Mouse (Mus musculus) neural tube, embryonic 15.5 days (tissue): Measurements from ENCODE around the gene Znrd1. TPM values are rescaled to one million over a fixed set of nuclear protein-coding genes. Genes with fewer than 3 reads are reported as not detected.

Experiments
- ATAC-seq: fragments of 200-750 bp; cut with Nextera tagmentation; 2 replicates; pipeline ENCODE4 v1.8.0; 2017; ENCODE audit warnings: mild to moderate bottlenecking, moderate TSS enrichment, moderate library complexity; ENCODE audit not compliant: low FRiP score
- H3K27ac ChIP-seq: fragments of 300-500 bp; sonication (generic); replicated peaks from 2 replicates; pipeline ENCODE4 v1.5.1; 2015; ENCODE audit warnings: mild to moderate bottlenecking, inconsistent platforms
- H3K27me3 ChIP-seq: fragments of 300-500 bp; sonication (generic); replicated peaks from 2 replicates; pipeline ENCODE4 v1.6.1; 2015; ENCODE audit warnings: inconsistent platforms
- H3K36me3 ChIP-seq: fragments of 300-500 bp; sonication (generic); 2 replicates; pipeline ENCODE4 v1.6.1; 2015; ENCODE audit warnings: inconsistent platforms
- H3K4me1 ChIP-seq: fragments of 300-500 bp; sonication (generic); 2 replicates; pipeline ENCODE4 v1.6.1; 2015; ENCODE audit warnings: inconsistent platforms
- H3K4me2 ChIP-seq: fragments of 300-500 bp; sonication (generic); 2 replicates; pipeline ENCODE4 v1.6.1; 2015; ENCODE audit warnings: inconsistent platforms, mild to moderate bottlenecking, moderate library complexity
- H3K4me3 ChIP-seq: fragments of 300-500 bp; sonication (generic); replicated peaks from 2 replicates; pipeline ENCODE4 v1.5.1; 2015; ENCODE audit warnings: mild to moderate bottlenecking, inconsistent platforms
- H3K9ac ChIP-seq: fragments of 300-500 bp; sonication (generic); replicated peaks from 2 replicates; pipeline ENCODE4 v1.6.1; 2015; ENCODE audit warnings: mild to moderate bottlenecking, inconsistent platforms
- H3K9me3 ChIP-seq: fragments of 300-500 bp; sonication (generic); replicated peaks from 2 replicates; pipeline ENCODE4 v1.6.1; 2016; ENCODE audit warnings: inconsistent platforms
- WGBS: fragments of 180-500 bp; shearing (Covaris S2); methylation state at CpG from one replicate; pipeline ENCODE4 v1.1.7; 2015; ENCODE audit warnings: mixed read lengths; 5-methylcytosine and 5-hydroxymethylcytosine counted together
- polyA plus RNA-seq: library from polyadenylated mRNA; unstranded; fragments of >200 nt; fragmentation: Nextera tagmentation; extraction: Ambion mirVana; gene quantifications from 2 replicates; pipeline ENCODE4 v1.2.1, GENCODE M21; 2015

Znrd1 gene
- polyA plus RNA-seq, 1 experiment from 2014 or later = 59.2 TPM

- Histone ChIP-seq H3K4me2 (no peak overlapping the region), H3K4me1 (no peaks in the 10 kb centered on the region), H3K9ac (no peak overlapping the region), H3K27me3 (no peaks in the 10 kb centered on the region), H3K36me3 (no peaks in the 10 kb centered on the region), H3K4me3 (no peak overlapping the region), H3K27ac (no peak overlapping the region), H3K9me3 (no peaks in the 10 kb centered on the region)
- no peak for ATAC-seq
- WGBS = 14% methylated on average over 9 of the region's 9 CpGs
Measured at GRCm38 (mm10) chr17:36915076-36915475, 43.3 kb downstream of the Znrd1 start.

GRCm38 (mm10) chr17:36914108-36914507 is 44.3 kb downstream of the Znrd1 start:
- 18% methylated on average over 2 of the region's 2 CpGs for WGBS
- H3K36me3 ChIP-seq = no peaks in the 10 kb centered on the region
- no peak overlapping the region for H3K4me2 ChIP-seq

GRCm38 (mm10) chr17:36912031-36912430 is 46.3 kb downstream of the Znrd1 start:
- H3K27me3 ChIP-seq = no peaks in the 10 kb centered on the region
- no peaks in the 10 kb centered on the region for H3K4me1 ChIP-seq
- H3K4me3 ChIP-seq = no peak overlapping the region
- 86% methylated on average over 2 of the region's 2 CpGs for WGBS
- ATAC-seq = no peak
- H3K9me3 ChIP-seq = no peaks in the 10 kb centered on the region
- H3K9ac ChIP-seq = no peak overlapping the region
- no peak overlapping the region for H3K27ac ChIP-seq
- H3K4me2 ChIP-seq = no peak overlapping the region
- H3K36me3 ChIP-seq = no peaks in the 10 kb centered on the region

More at GRCm38 (mm10) chr17:36914108-36914507, 44.3 kb downstream of the Znrd1 start:
- Histone ChIP-seq H3K27ac (no peak overlapping the region), H3K27me3 (no peaks in the 10 kb centered on the region), H3K4me1 (no peaks in the 10 kb centered on the region), H3K9me3 (no peaks in the 10 kb centered on the region), H3K9ac (no peak overlapping the region), H3K4me3 (no peak overlapping the region)
- no peak for ATAC-seq

- H3K4me3 ChIP-seq = no peak overlapping the region
- H3K36me3 ChIP-seq = no peaks in the 10 kb centered on the region
- H3K4me1 ChIP-seq = no peaks in the 10 kb centered on the region
- H3K4me2 ChIP-seq = no peak overlapping the region
- H3K9ac ChIP-seq = no peak overlapping the region
- no peak for ATAC-seq
- H3K9me3 ChIP-seq = no peaks in the 10 kb centered on the region
- 68% methylated on average over 4 of the region's 4 CpGs for WGBS
- H3K27me3 ChIP-seq = no peaks in the 10 kb centered on the region
- H3K27ac ChIP-seq = no peak overlapping the region
Measured at GRCm38 (mm10) chr17:36909802-36910201, 48.6 kb downstream of the Znrd1 start.

- no peak for ATAC-seq
- H3K4me1 ChIP-seq = no peaks in the 10 kb centered on the region
- H3K4me3 ChIP-seq = no peak overlapping the region
- no peak overlapping the region for H3K4me2 ChIP-seq
- no peak overlapping the region for H3K27ac ChIP-seq
- no peaks in the 10 kb centered on the region for H3K9me3 ChIP-seq
- no peak overlapping the region for H3K9ac ChIP-seq
- no peaks in the 10 kb centered on the region for H3K27me3 ChIP-seq
- WGBS = 62% methylated on average over 1 of the region's 1 CpGs
- H3K36me3 ChIP-seq = no peaks in the 10 kb centered on the region
Measured at GRCm38 (mm10) chr17:36908235-36908634, 50.1 kb downstream of the Znrd1 start.

Other genes starting within 250 kb of the Znrd1 start
- gene H2-M10.5, start 185.6 kb downstream of the Znrd1 start, polyA plus RNA-seq = not detected in 2 replicates
- gene H2-M10.6, start 146.4 kb downstream of the Znrd1 start, polyA plus RNA-seq = not detected in 2 replicates
- 51.2 and 52.0 TPM in 2 replicates for gene Trim26, start 121.4 kb downstream of the Znrd1 start, polyA plus RNA-seq
- 0.73 and 0.82 TPM in 2 replicates for gene Trim15, start 91.3 kb downstream of the Znrd1 start, polyA plus RNA-seq
- 1.4 and 1.9 TPM in 2 replicates for gene Trim10, start 89.0 kb downstream of the Znrd1 start, polyA plus RNA-seq
- gene Trim40, start 68.4 kb downstream of the Znrd1 start, polyA plus RNA-seq = not detected in 2 replicates
- 2.2 TPM in 1 of 2 replicates, not detected in the other for gene Trim31, start 60.4 kb downstream of the Znrd1 start, polyA plus RNA-seq
- gene Rnf39, start 15.6 kb downstream of the Znrd1 start, polyA plus RNA-seq = 1.9 and 2.0 TPM in 2 replicates
- gene Ppp1r11, start 6.8 kb downstream of the Znrd1 start, polyA plus RNA-seq = 155 and 168 TPM in 2 replicates
- 5.5 and 5.8 TPM in 2 replicates for gene Znrd1as, start within 50 bp of the Znrd1 start, polyA plus RNA-seq
- 0.27 TPM in 1 of 2 replicates, not detected in the other for gene 2410137M14Rik, start 22.7 kb upstream of the Znrd1 start, polyA plus RNA-seq
- gene H2-M5, start 31.0 kb upstream of the Znrd1 start, polyA plus RNA-seq = 2.5 and 2.7 TPM in 2 replicates
- gene Zfp57, start 42.6 kb upstream of the Znrd1 start, polyA plus RNA-seq = 200 and 252 TPM in 2 replicates
- 1.5 and 2.0 TPM in 2 replicates for gene Mog, start 64.8 kb upstream of the Znrd1 start, polyA plus RNA-seq
- 77.9 and 90.1 TPM in 2 replicates for gene Gabbr1, start 87.4 kb upstream of the Znrd1 start, polyA plus RNA-seq
- gene Olfr90, start 129.9 kb upstream of the Znrd1 start, polyA plus RNA-seq = 0.06 TPM in 1 of 2 replicates, not detected in the other
- not detected in 2 replicates for gene Olfr91, start 139.7 kb upstream of the Znrd1 start, polyA plus RNA-seq
- gene Olfr92, start 161.5 kb upstream of the Znrd1 start, polyA plus RNA-seq = not detected in 2 replicates
- not detected in 2 replicates for gene Olfr93, start 202.9 kb upstream of the Znrd1 start, polyA plus RNA-seq
- 3.8 TPM in 1 of 2 replicates, not detected in the other for gene Ubd, start 235.3 kb upstream of the Znrd1 start, polyA plus RNA-seq
- gene Olfr94, start 242.4 kb upstream of the Znrd1 start, polyA plus RNA-seq = 0.14 and 0.19 TPM in 2 replicates